Mouse (Mus musculus): Measurements from ENCODE around the gene Pnpla5. TPM values are rescaled to one million over a fixed set of nuclear protein-coding genes. Genes with fewer than 3 reads are reported as not detected.

Pnpla5 gene
- total and polyA plus RNA-seq, 3 experiments: not detected

DNA sequence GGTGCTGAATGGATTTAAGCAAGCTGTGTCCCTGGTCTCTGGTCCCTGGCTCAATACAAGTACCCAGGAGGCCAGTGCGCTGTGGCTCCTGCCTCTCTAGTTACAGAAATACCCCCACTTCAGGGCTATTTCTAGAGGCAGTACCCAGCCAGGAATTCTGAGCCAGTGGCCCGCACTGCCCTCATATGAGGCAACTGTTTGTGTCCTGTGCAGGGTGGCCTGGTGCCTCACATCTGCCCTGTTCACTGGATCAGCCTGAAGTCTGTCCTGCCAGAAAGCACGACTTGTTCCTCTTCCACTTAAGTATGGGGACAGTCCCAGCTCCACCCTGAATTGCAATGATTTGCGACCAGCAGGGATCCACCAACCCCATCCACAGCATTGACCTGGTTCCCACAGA lies 10.5 kb upstream of the Pnpla5 start:
- Histone ChIP-seq H3K36me3 (replicated peaks in 1 of 2; ENCODE audit: control insufficient read depth in 1 of 2, insufficient read depth in 1 of 2, low read length in 1 of 2) (no peaks in the 10 kb centered on the region), H3K4me1 (ENCODE audit: control insufficient read depth in 1 of 2, insufficient read depth in 2 of 2) (0 out of 4 replicates have a peak, but pooled peaks cover 0 to 3% of the 10 kb centered on the region in 2 experiments), H3K9me3 (replicated peaks; ENCODE audit: low read length) (peaks cover 6% of the 10 kb centered on the region), H3K4me2 (ENCODE audit: insufficient read depth, low read depth, poor library complexity, severe bottlenecking) (no peak overlapping the region), H3K27ac (ENCODE audit: insufficient read depth, low read depth) (no peak overlapping the region), H3K4me3 (replicated peaks in 1 of 3; ENCODE audit: low read depth in 2 of 3, low read length in 2 of 3, poor library complexity in 1 of 3) (no peak overlapping the region), H3K27me3 (replicated peaks) (peaks cover 78% of the 10 kb centered on the region), H3K79me2 (replicated peaks; ENCODE audit: control insufficient read depth, extremely low read depth, insufficient read depth, poor library complexity, severe bottlenecking) (no peaks in the 10 kb centered on the region), H3K9ac (ENCODE audit: insufficient read depth, low read depth) (no peak overlapping the region)
- dilution Hi-C loops (cut with MboI; ENCODE audit: extremely low pct_ligation_motif_present, extremely low pct_unique_long_range_greater_than_20kb, low sequenced_read_pairs): no loop called here
- TF ChIP-seq ETS1 (conservative IDR thresholded peaks at IDR 0.05; ENCODE audit: low read depth, low read length) (no peak), E2F4 (IDR thresholded peaks at IDR 0.05; ENCODE audit: insufficient replicate concordance, low read depth, low read length) (no peak), ZMIZ1 (IDR thresholded peaks at IDR 0.05; ENCODE audit: low read depth, low read length) (no peak), MEF2A (IDR thresholded peaks at IDR 0.05; ENCODE audit: borderline replicate concordance, low read depth, low read length) (no peak), USF1 (IDR thresholded peaks at IDR 0.05; ENCODE audit: low read depth, low read length) (no peak), MXI1 (IDR thresholded peaks at IDR 0.05; ENCODE audit: low read depth, low read length) (no peak), HCFC1 (IDR thresholded peaks at IDR 0.05; ENCODE audit: low read depth, low read length) (no peak), JUND (conservative IDR thresholded peaks at IDR 0.05; ENCODE audit: low read depth, low read length) (no peak), MAFK (IDR thresholded peaks at IDR 0.05; ENCODE audit: insufficient replicate concordance, low read length) (no peak), MAX (IDR thresholded peaks at IDR 0.05; ENCODE audit: low read length) (no peak), NRF1 (IDR thresholded peaks at IDR 0.05; ENCODE audit: low read depth, low read length) (no peak)
- in situ Hi-C loops (cut with MboI; ENCODE audit: low pct_ligation_motif_present, low pct_unique_long_range_greater_than_20kb, low sequenced_read_pairs): no loop called here
- DNase-seq (ENCODE audit: extremely low read depth): no peak

GRCm38 (mm10) chr15:84131971-84132370 lies 9.0 kb upstream of the Pnpla5 start:
- H3K36me3 ChIP-seq (replicated peaks in 1 of 2; ENCODE audit: control insufficient read depth in 1 of 2, insufficient read depth in 1 of 2, low read length in 1 of 2): no peaks in the 10 kb centered on the region
- H3K9me3 ChIP-seq (replicated peaks; ENCODE audit: low read length): peaks cover 6% of the 10 kb centered on the region
- in situ Hi-C loops (cut with MboI; ENCODE audit: low pct_ligation_motif_present, low pct_unique_long_range_greater_than_20kb, low sequenced_read_pairs): no loop called here
- H3K4me2 ChIP-seq (ENCODE audit: insufficient read depth, low read depth, poor library complexity, severe bottlenecking): no peak overlapping the region
- TF ChIP-seq HCFC1 (IDR thresholded peaks at IDR 0.05; ENCODE audit: low read depth, low read length) (no peak), TBP (conservative IDR thresholded peaks at IDR 0.05; ENCODE audit: low read depth, low read length) (no peak), ZNF384 (IDR thresholded peaks at IDR 0.05; ENCODE audit: low read depth, low read length) (no peak), RAD21 (IDR thresholded peaks at IDR 0.05; ENCODE audit: low read depth, low read length) (no peak), MAX (IDR thresholded peaks at IDR 0.05; ENCODE audit: low read length) (no peak), PAX5 (IDR thresholded peaks at IDR 0.05; ENCODE audit: low read length) (no peak), SIN3A (IDR thresholded peaks at IDR 0.05; ENCODE audit: low read length) (no peak), ETS1 (conservative IDR thresholded peaks at IDR 0.05; ENCODE audit: low read depth, low read length) (no peak), RCOR1 (conservative IDR thresholded peaks at IDR 0.05; ENCODE audit: low read depth, low read length) (no peak), CHD1 (IDR thresholded peaks at IDR 0.05; ENCODE audit: low read depth, low read length) (no peak), MEF2A (IDR thresholded peaks at IDR 0.05; ENCODE audit: borderline replicate concordance, low read depth, low read length) (no peak), POLR2AphosphoS2 (IDR thresholded peaks at IDR 0.05; ENCODE audit: low read depth, low read length) (no peak), ELF1 (IDR thresholded peaks at IDR 0.05; ENCODE audit: low read depth, low read length) (no peak)
- dilution Hi-C loops (cut with MboI; ENCODE audit: extremely low pct_ligation_motif_present, extremely low pct_unique_long_range_greater_than_20kb, low sequenced_read_pairs): no loop called here
- no peak overlapping the region for H3K9ac ChIP-seq (ENCODE audit: insufficient read depth, low read depth)
- no peaks in the 10 kb centered on the region for H3K79me2 ChIP-seq (replicated peaks; ENCODE audit: control insufficient read depth, extremely low read depth, insufficient read depth, poor library complexity, severe bottlenecking)
- H3K4me3 ChIP-seq (replicated peaks in 1 of 3; ENCODE audit: low read depth in 2 of 3, low read length in 2 of 3, poor library complexity in 1 of 3): no peak overlapping the region
- H3K27me3 ChIP-seq (replicated peaks): peaks cover 74% of the 10 kb centered on the region
- peaks cover 0 to 12% of the 10 kb centered on the region in 2 experiments; a peak in 1 of 4 replicates for H3K4me1 ChIP-seq (ENCODE audit: control insufficient read depth in 1 of 2, insufficient read depth in 2 of 2)
- no peak overlapping the region for H3K27ac ChIP-seq (ENCODE audit: insufficient read depth, low read depth)
- DNase-seq (ENCODE audit: extremely low read depth): no peak
